Comparison of ENCODE assay signal across 17 mouse cellular contexts in the genomic region with DNA sequence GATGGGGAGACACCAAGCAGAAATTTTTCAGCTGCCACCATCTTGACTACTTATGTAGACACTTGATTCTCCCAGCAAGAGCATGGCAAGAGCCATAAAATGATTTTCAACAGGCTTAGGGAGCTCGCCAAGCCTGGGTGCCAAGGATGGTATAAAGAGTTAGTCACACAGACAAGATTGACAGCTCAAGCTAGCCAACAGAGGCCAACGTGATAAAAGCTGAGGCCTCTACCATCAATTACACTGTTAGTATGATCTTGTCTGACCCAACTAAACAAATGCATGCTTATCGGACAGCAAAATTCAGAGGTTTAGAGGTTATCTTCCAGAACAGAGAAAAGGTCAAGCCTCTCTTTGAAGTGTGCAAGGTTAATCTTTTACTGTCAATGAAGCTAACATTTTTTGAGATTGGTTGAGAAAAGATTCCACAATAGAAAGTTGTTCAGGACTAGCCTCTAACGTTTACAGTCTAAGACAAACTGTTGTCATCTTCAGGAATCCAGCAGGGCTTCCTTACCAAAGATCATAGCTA. TPM values are rescaled to one million over a fixed set of nuclear protein-coding genes. Genes with fewer than 3 reads are reported as not detected.
DNase-seq lines count a peak whose midpoint lies in the region; TF ChIP-seq lines count a peak whose summit lies in the region.
"Had no signal": no experiment of that assay in that cellular context is flagged by ENCODE, and none has a peak within 500 bp of the region (broad histone marks: within the 10 kb centered on the region; RNA-seq: fewer than 3 reads in every experiment).

No protein-coding gene starts in this region.

- peak; percentile 86 for DNase-seq in liver, adult 2 months (ENCODE audit: extremely low read depth, low read depth, low spot score)
- DNase-seq in liver (no peak), 3T3-L1 (ENCODE audit: low read depth, low spot score) (peak; percentile 20)
- DNase-seq in adrenal gland, adult 8-10 months = peak; percentile 31
- DNase-seq in adrenal gland, postnatal 36 days = peak; percentile 42 to 49
- DNase-seq in neural tube, embryonic 10.5 days (ENCODE audit: extremely low spot score, low spot score) = no peak
- DNase-seq: B cell, adult 2 months; cerebellum, adult 11 months; cerebellum, adult 9-10 months; cerebellum, postnatal 25 days; gastrocnemius, postnatal 10 days; heart, postnatal 36 days had no signal

- H3K27me3 ChIP-seq in liver, adult 2 months (ENCODE audit: control insufficient read depth, insufficient read depth, low read length) = no peaks in the 10 kb centered on the region
- H3K27me3 ChIP-seq: embryonic facial prominence, embryonic 13.5 days; forebrain, embryonic 12.5 days; hindbrain, embryonic 15.5 days had no signal

- no peaks in the 10 kb centered on the region for H3K79me2 ChIP-seq in liver, adult 2 months (ENCODE audit: control insufficient read depth, insufficient read depth, low read length)

- WGBS in liver, adult 2 months = 16% methylated on average over 4 of the region's 4 CpGs

- TF ChIP-seq POLR2A in liver, adult 2 months (IDR thresholded peaks at IDR 0.05; ENCODE audit: extremely low read depth, insufficient read depth, low read length) = no peak

- H3K36me3 ChIP-seq in liver, adult 2 months (ENCODE audit: control insufficient read depth, insufficient read depth, low read length) = no peaks in the 10 kb centered on the region
- H3K36me3 ChIP-seq: embryonic facial prominence, embryonic 13.5 days; forebrain, embryonic 12.5 days; G1E; heart, embryonic 12.5 days; hindbrain, embryonic 15.5 days had no signal

- no peak overlapping the region for H3K4me3 ChIP-seq in liver, adult 2 months (ENCODE audit: insufficient read depth, low read depth, low read length)
- H3K4me3 ChIP-seq: embryonic facial prominence, embryonic 13.5 days; forebrain, embryonic 12.5 days; heart, embryonic 12.5 days; hindbrain, embryonic 15.5 days had no signal

- H3K9ac ChIP-seq in liver, adult 2 months (ENCODE audit: low read depth, low read length) = no peak overlapping the region
- H3K9ac ChIP-seq: embryonic facial prominence, embryonic 13.5 days; forebrain, embryonic 12.5 days; heart, embryonic 12.5 days; hindbrain, embryonic 15.5 days had no signal

- no peak overlapping the region for H3K27ac ChIP-seq in liver, adult 2 months (replicated peaks; ENCODE audit: insufficient read depth, low read depth, low read length)
- H3K27ac ChIP-seq: embryonic facial prominence, embryonic 13.5 days; forebrain, embryonic 12.5 days; hindbrain, embryonic 15.5 days had no signal

- no peak for TF ChIP-seq CTCF in liver, adult 2 months (IDR thresholded peaks at IDR 0.05; ENCODE audit: low read depth, low read length)

- no peaks in the 10 kb centered on the region for H3K4me1 ChIP-seq in liver, adult 2 months (ENCODE audit: control insufficient read depth, insufficient read depth, low read length)
- H3K4me1 ChIP-seq: embryonic facial prominence, embryonic 13.5 days; forebrain, embryonic 12.5 days; heart, embryonic 12.5 days; hindbrain, embryonic 15.5 days had no signal

RNA-seq across cellular contexts. Expression of a gene that starts 6.8 kb away (rescaled TPM):
- total RNA-seq in liver, adult 2 months (2014; rRNA removed) = 6.1 and 7.0 TPM in 2 replicates
- 3.9 and 5.3 TPM in 2 replicates for polyA plus RNA-seq in liver, adult 2 months (2012; rRNA removed)
- total RNA-seq in adrenal gland, adult 8-10 months (2022) = 10 to 100 TPM; 16.6 to 24.2 (median 18.6) TPM
- 10 to 100 TPM in 1 of 2 experiments, 1 to 10 TPM in 1; 9.1 to 21.6 TPM for total RNA-seq in adrenal gland, postnatal 36 days (2021)

Comparison
In these comparisons a context has a peak if more than half of its experiments do, and no peak if none do; other contexts are left out.
1. DNase-seq: peak in liver, adult 2 months (single experiment), 3T3-L1 (single experiment), adrenal gland, adult 8-10 months (single experiment) and adrenal gland, postnatal 36 days (2 of 2); none in liver (single experiment) and neural tube, embryonic 10.5 days (single experiment).